Mouse (Mus musculus) C2C12 (cell line): ENCODE data around the gene Fyb2. TPM values are rescaled to one million over a fixed set of nuclear protein-coding genes. Genes with fewer than 3 reads are reported as not detected.

ENCODE experiments used
- H3K27me3 ChIP-seq: one replicate; pipeline ENCODE4 v1.6.1; 2011; ENCODE audit not compliant: control insufficient read depth, insufficient read depth, insufficient read length
- H3K36me3 ChIP-seq: one replicate; pipeline ENCODE4 v1.6.1; 2011; ENCODE audit not compliant: control insufficient read depth, insufficient read depth
- H3K4me3 ChIP-seq: one replicate; pipeline ENCODE4 v1.5.1; 2011; ENCODE audit warnings: mild to moderate bottlenecking, control low read depth; ENCODE audit not compliant: poor library complexity, insufficient read depth, severe bottlenecking
- H3K79me2 ChIP-seq: one replicate; pipeline ENCODE4 v1.6.1; 2011; ENCODE audit not compliant: control insufficient read depth, insufficient read depth
- H3K79me3 ChIP-seq: one replicate; pipeline ENCODE4 v1.6.1; 2011; ENCODE audit warnings: low read depth, control low read depth
- H3ac ChIP-seq: one replicate; pipeline ENCODE3; 2011; ENCODE audit warnings: low read depth; ENCODE audit not compliant: control insufficient read depth, insufficient read length
- CEBPB ChIP-seq: IDR thresholded peaks from one replicate; pipeline ENCODE4 v1.6.1; 2011; ENCODE audit warnings: low read depth, mild to moderate bottlenecking, control low read depth, moderate library complexity
- CTCF ChIP-seq: IDR thresholded peaks from one replicate; pipeline ENCODE4 v1.5.1; 2011; ENCODE audit not compliant: control insufficient read depth, insufficient read depth, insufficient read length
- FOSL1 ChIP-seq: IDR thresholded peaks from one replicate; pipeline ENCODE4 v1.8.0; 2011; ENCODE audit warnings: mild to moderate bottlenecking, low read length; ENCODE audit not compliant: poor library complexity, insufficient read depth, severe bottlenecking
- MAX ChIP-seq: IDR thresholded peaks from one replicate; pipeline ENCODE4 v1.6.1; 2011; ENCODE audit warnings: mild to moderate bottlenecking, control low read depth
- MYOD1 ChIP-seq: IDR thresholded peaks from one replicate; pipeline ENCODE4 v1.6.1; 2011; ENCODE audit warnings: low read depth; ENCODE audit not compliant: control insufficient read depth, insufficient read length
- MYOG ChIP-seq: IDR thresholded peaks from one replicate; pipeline ENCODE4 v1.6.1; 2011; ENCODE audit not compliant: control insufficient read depth, insufficient read length; ENCODE audit errors: extremely low read depth
- USF1 ChIP-seq: IDR thresholded peaks from one replicate; pipeline ENCODE4 v1.6.1; 2011; ENCODE audit warnings: low read depth, mild to moderate bottlenecking, control low read depth, moderate library complexity
- polyA plus RNA-seq: library from polyadenylated mRNA; unstranded; fragments of >200 nt; fragmentation: generic; extraction: Trizol; gene quantifications from one replicate; pipeline ENCODE4 v1.2.1, GENCODE M21; 2012; ENCODE audit warnings: missing spikeins

The Fyb2 gene
- polyA plus RNA-seq, 1 experiment, result 0.05 TPM

GRCm38 (mm10) chr4:104975162-104975830, 62.0 kb downstream of the Fyb2 start:
- Histone ChIP-seq H3K79me3 (no peaks in the 10 kb centered on the region), H3K79me2 (no peaks in the 10 kb centered on the region), H3K36me3 (no peaks in the 10 kb centered on the region), H3K27me3 (no peaks in the 10 kb centered on the region), H3ac (no peak overlapping the region), H3K4me3 (no peak overlapping the region)
- TF ChIP-seq MYOD1 (no peak), MYOG (no peak), FOSL1 (no peak), CTCF (no peak), CEBPB (no peak), MAX (no peak), USF1 (no peak)

- Histone ChIP-seq H3K79me3 (no peaks in the 10 kb centered on the region), H3K27me3 (no peaks in the 10 kb centered on the region), H3ac (no peak overlapping the region), H3K36me3 (no peaks in the 10 kb centered on the region), H3K79me2 (no peaks in the 10 kb centered on the region), H3K4me3 (no peak overlapping the region)
- no peak for TF ChIP-seq MAX
- TF ChIP-seq CTCF, result no peak
- TF ChIP-seq USF1, result no peak
- no peak for TF ChIP-seq MYOG
- TF ChIP-seq FOSL1, result no peak
- TF ChIP-seq CEBPB, result no peak
- TF ChIP-seq MYOD1, result no peak
These were observed 72.8 kb downstream of the Fyb2 start for GRCm38 (mm10) chr4:104985960-104986632.

GRCm38 (mm10) chr4:104987631-104988030, 74.4 kb downstream of the Fyb2 start:
- Histone ChIP-seq H3K4me3 (no peak overlapping the region), H3K27me3 (no peaks in the 10 kb centered on the region), H3K79me3 (no peaks in the 10 kb centered on the region), H3K36me3 (no peaks in the 10 kb centered on the region), H3K79me2 (no peaks in the 10 kb centered on the region), H3ac (no peak overlapping the region)
- TF ChIP-seq FOSL1 (no peak), MYOD1 (no peak), MAX (no peak), CEBPB (no peak), MYOG (no peak), USF1 (no peak), CTCF (no peak)

- H3K79me3 ChIP-seq, result no peaks in the 10 kb centered on the region
- H3K27me3 ChIP-seq, result no peaks in the 10 kb centered on the region
- no peak for TF ChIP-seq MYOG
- TF ChIP-seq MAX, result no peak
- TF ChIP-seq USF1, result no peak
- TF ChIP-seq CTCF, result no peak
- TF ChIP-seq FOSL1, result peak; percentile 18
- TF ChIP-seq CEBPB, result no peak
- no peak for TF ChIP-seq MYOD1
- no peaks in the 10 kb centered on the region for H3K36me3 ChIP-seq
- H3K79me2 ChIP-seq, result no peaks in the 10 kb centered on the region
- no peak overlapping the region for H3ac ChIP-seq
- no peak overlapping the region for H3K4me3 ChIP-seq
These were observed 74.8 kb downstream of the Fyb2 start for GRCm38 (mm10) chr4:104988102-104988501.

GRCm38 (mm10) chr4:104988709-104989108, 75.5 kb downstream of the Fyb2 start:
- TF ChIP-seq CEBPB, result no peak
- TF ChIP-seq FOSL1, result no peak
- TF ChIP-seq CTCF, result no peak
- no peak for TF ChIP-seq USF1
- no peak for TF ChIP-seq MYOD1
- TF ChIP-seq MYOG, result no peak
- TF ChIP-seq MAX, result no peak
- no peak overlapping the region for H3K4me3 ChIP-seq
- H3K79me2 ChIP-seq, result no peaks in the 10 kb centered on the region

More at GRCm38 (mm10) chr4:104988709-104989108, 75.5 kb downstream of the Fyb2 start:
- Histone ChIP-seq H3ac (no peak overlapping the region), H3K79me3 (no peaks in the 10 kb centered on the region), H3K27me3 (no peaks in the 10 kb centered on the region), H3K36me3 (no peaks in the 10 kb centered on the region)
